Mouse (Mus musculus) cerebellum, adult 2 months (tissue): ENCODE measurements around the gene Hsf5. TPM values are rescaled to one million over a fixed set of nuclear protein-coding genes. Genes with fewer than 3 reads are reported as not detected.

Experiments
- DNase-seq, 2 experiments: peaks; one replicate each; pipeline ENCODE4 v3.0.0; 2021
- H3K27ac ChIP-seq: fragments of 200-500 bp; 2 replicates; pipeline ENCODE4 v1.5.1; 2012; ENCODE audit warnings: low read length, control low read depth, inconsistent platforms; ENCODE audit not compliant: insufficient read depth
- H3K27me3 ChIP-seq: fragments of 200-500 bp; 2 replicates; pipeline ENCODE4 v1.6.1; 2012; ENCODE audit warnings: inconsistent platforms, mild to moderate bottlenecking, low read length, moderate library complexity; ENCODE audit not compliant: control insufficient read depth, insufficient read depth
- H3K4me1 ChIP-seq: fragments of 200-500 bp; 2 replicates; pipeline ENCODE4 v1.6.1; 2011; ENCODE audit warnings: low read length; ENCODE audit not compliant: control insufficient read depth, insufficient read depth
- H3K4me3 ChIP-seq: fragments of 200-500 bp; replicated peaks from 2 replicates; pipeline ENCODE3; 2011; ENCODE audit warnings: mild to moderate bottlenecking, low read depth, low read length, control low read depth; ENCODE audit not compliant: insufficient read depth
- CTCF ChIP-seq: fragments of 200-500 bp; IDR thresholded peaks from 2 replicates; pipeline ENCODE4 v1.5.1; 2011; ENCODE audit warnings: low read depth, mild to moderate bottlenecking, control low read depth, low read length, moderate library complexity, borderline replicate concordance; ENCODE audit not compliant: insufficient read depth
- POLR2A ChIP-seq: fragments of 200-500 bp; IDR thresholded peaks from 2 replicates; pipeline ENCODE4 v1.6.1; 2011; ENCODE audit warnings: low read length, control low read depth, borderline replicate concordance; ENCODE audit not compliant: insufficient read depth
- WGBS: fragments of 180-500 bp; shearing (Covaris S2); methylation state at CpG from one replicate; pipeline ENCODE4 v1.1.7; 2018; 5-methylcytosine and 5-hydroxymethylcytosine counted together
- polyA plus RNA-seq: library from polyadenylated mRNA; depleted of rRNA; stranded (reverse); fragments of >200 nt; gene quantifications from 2 replicates; pipeline ENCODE4 v1.2.3, GENCODE M21; 2012; rRNA removed

Gene Hsf5
- polyA plus RNA-seq = 0.36 and 0.43 TPM in 2 replicates

- 93% methylated on average over 66 of the region's 69 CpGs for WGBS
- Histone ChIP-seq H3K27ac (no peak within 1 kb of the TSS), H3K4me1 (peaks cover 18% of the 10 kb centered on the region; the same call in 1 of the 2 replicates), H3K27me3 (no peaks in the 10 kb centered on the region), H3K4me3 (no peak within 1 kb of the TSS)
- TF ChIP-seq CTCF = no peak
- no peak for TF ChIP-seq POLR2A
- no peak for DNase-seq
Measured at GRCm38 (mm10) chr11:87616790-87617474, at the start of gene Hsf5. TSS of gene Hsf5 (plus strand) at chr11:87617164.

DNA sequence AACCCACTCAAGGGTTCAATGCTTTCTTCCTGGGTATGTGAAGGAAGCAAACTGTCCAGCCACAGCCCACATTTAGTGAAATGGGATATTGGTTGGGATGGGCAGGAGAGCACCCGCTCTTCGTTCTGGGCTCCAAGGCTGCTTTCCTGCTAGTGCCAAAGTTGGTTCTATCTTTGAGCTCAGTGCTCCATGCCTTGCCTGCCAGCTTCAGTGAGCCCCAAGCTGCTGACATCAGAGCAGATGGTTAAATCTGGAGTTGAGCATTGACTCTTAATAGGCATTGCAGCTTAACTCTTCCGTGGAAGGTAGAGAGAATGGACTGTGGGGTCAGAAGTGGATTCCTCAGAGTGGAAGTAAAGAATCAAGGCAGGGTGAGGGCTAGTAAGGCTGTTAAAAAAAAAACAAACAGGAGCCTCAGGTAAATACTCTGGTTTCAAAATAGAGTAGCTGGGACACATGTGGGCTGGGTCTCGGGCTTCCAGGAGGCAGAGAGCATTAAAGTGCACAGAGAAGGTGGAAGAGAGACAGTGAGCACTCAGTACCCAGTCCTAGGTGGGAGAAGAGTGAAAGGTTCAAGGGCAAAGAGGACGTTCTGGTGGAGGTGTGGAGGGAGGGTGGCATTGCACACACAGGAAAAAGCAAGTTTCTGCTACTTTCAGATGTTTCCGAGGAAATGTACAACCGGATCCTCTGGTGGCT lies 48.6 kb upstream of the Hsf5 start, which contains the start of gene Sept4:
Gene Sept4 (plus strand): TSS at position 649 of the 699 bp plus-strand sequence.
- Histone ChIP-seq H3K27ac (no peak within 1 kb of the TSS), H3K4me3 (no peak within 1 kb of the TSS), H3K4me1 (no peaks in the 10 kb centered on the region), H3K27me3 (no peaks in the 10 kb centered on the region)
- no peak for TF ChIP-seq CTCF
- WGBS = 58% methylated on average over 7 of the region's 7 CpGs
- no peak for DNase-seq

GRCm38 (mm10) chr11:87570743-87571142 lies 46.2 kb upstream of the Hsf5 start:
- Histone ChIP-seq H3K4me3 (no peak overlapping the region), H3K4me1 (no peaks in the 10 kb centered on the region), H3K27me3 (no peaks in the 10 kb centered on the region), H3K27ac (no peak overlapping the region)
- TF ChIP-seq POLR2A (no peak), CTCF (no peak)
- 57% methylated on average over 5 of the region's 5 CpGs for WGBS
- DNase-seq = no peak

DNA sequence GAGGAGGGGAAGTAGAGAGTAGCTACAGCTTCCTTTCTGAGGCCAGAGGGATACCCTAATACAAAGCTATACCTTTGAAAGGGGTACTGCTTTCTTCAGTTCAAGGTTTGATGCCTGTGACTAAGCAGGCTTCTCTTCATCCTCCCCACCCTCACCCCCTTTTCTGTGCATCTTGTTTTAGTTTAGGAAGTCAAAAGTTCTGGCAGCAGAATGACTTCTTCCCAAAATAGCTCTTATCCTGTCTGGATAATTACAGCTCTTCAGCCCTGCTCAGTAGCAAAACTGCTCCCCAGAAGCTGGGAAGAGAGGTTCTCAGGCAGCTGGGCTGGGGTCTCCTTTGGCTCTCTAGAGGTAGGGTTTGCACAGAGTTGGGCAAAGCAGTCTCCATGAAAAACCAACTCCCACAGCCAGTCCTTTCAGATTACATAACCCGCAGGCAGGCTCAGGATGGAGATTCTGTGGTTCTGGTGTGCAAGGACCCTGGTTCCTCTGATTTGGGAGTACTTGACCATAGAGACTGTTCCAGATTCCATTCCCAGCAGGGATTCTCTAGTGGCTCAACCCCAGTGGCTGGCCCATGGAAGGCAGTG lies 45.5 kb upstream of the Hsf5 start:
- no peaks in the 10 kb centered on the region for H3K27me3 ChIP-seq
- WGBS = 93% methylated on average over 1 of the region's 1 CpGs
- TF ChIP-seq CTCF = no peak
- no peak for TF ChIP-seq POLR2A
- H3K27ac ChIP-seq = no peak overlapping the region
- H3K4me3 ChIP-seq = no peak overlapping the region
- H3K4me1 ChIP-seq = no peaks in the 10 kb centered on the region
- no peak for DNase-seq

DNA sequence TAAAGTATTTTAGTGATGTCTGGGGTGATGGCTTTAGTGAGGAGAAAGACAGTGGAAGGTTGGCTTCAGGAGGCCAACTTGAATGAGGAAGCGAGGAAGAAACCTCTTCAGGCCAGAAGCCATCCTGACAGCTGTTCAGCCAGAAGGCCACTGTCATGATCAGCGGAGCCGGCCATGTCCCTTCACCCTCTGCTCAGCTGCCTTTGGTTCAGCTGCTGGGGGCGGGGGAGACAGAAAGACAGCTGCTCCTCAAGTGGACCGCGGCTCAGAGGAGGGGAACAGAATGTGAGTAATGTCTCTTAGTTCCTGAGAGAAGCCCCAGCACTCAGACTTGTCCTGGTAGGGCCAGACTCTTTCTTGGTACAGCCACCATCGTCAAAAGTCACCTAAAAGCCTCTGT lies 43.2 kb upstream of the Hsf5 start:
- H3K27ac ChIP-seq = no peak overlapping the region
- TF ChIP-seq POLR2A (no peak), CTCF (no peak)
- WGBS = 45% methylated on average over 7 of the region's 7 CpGs
- H3K4me1 ChIP-seq = peaks cover 10% of the 10 kb centered on the region; the same call in 1 of the 2 replicates
- DNase-seq = no peak
- H3K27me3 ChIP-seq = no peaks in the 10 kb centered on the region
- no peak overlapping the region for H3K4me3 ChIP-seq

GRCm38 (mm10) chr11:87574520-87575180 lies 42.3 kb upstream of the Hsf5 start:
- no peak overlapping the region for H3K4me3 ChIP-seq
- H3K4me1 ChIP-seq = peaks cover 11% of the 10 kb centered on the region; the same call in 1 of the 2 replicates
- WGBS = 80% methylated on average over 21 of the region's 21 CpGs
- DNase-seq = no peak
- no peaks in the 10 kb centered on the region for H3K27me3 ChIP-seq
- H3K27ac ChIP-seq = no peak overlapping the region
- TF ChIP-seq POLR2A (no peak), CTCF (no peak)

DNA sequence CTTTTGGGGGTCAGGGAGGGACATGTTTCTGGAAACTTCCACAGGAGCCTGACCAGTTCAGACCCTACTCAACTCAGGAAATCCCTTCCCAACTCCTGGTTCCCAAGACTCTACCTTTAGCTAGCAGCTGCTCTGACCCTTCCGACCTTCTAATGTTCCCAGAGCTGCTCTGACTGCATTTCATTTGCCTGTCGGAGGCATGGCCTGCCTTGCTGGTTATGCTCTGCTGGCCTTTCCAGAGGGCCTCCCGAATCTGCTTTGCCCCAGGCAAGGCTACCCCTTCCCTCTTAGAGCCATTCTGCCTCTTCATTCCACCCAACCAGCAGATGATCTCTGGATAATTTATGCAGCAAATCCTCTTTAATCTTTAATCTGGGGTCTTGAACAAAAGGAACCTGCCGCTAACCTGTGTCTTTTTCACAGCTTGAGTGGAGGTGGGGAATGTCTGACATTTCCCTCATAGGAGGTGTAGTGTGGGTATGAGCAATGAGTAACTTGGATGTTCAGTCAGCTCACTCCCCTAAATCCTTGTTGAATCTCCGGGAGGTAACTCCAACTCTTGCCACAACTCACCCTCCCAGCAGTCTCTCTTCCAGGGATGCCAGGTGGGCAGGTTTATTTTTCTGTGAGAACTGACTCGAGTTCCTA lies 39.2 kb upstream of the Hsf5 start:
- Histone ChIP-seq H3K27ac (peak overlapping the region; percentile 88), H3K4me1 (peaks cover 37% of the 10 kb centered on the region)
- DNase-seq = peak in 1 of 2 experiments; percentile 48

More for the DNA sequence above, 39.2 kb upstream of the Hsf5 start:
- peak overlapping the region; percentile 95 for H3K4me3 ChIP-seq
- WGBS = 16% methylated on average over 6 of the region's 6 CpGs
- no peaks in the 10 kb centered on the region for H3K27me3 ChIP-seq
- no peak for TF ChIP-seq POLR2A
- no peak for TF ChIP-seq CTCF
